Mouse (Mus musculus) urinary bladder, postnatal 25 days (tissue): ENCODE measurements at regions not wholly inside any gene's neighbourhood (a gene's known extent, or its start where the extent isn't known, plus 50 kb on each side); places are given as distances from the start of the nearest gene placed in this dataset.

Experiments used
- DNase-seq: peaks from one replicate; pipeline ENCODE4 v3.0.0; 2022; ENCODE audit warnings: low spot score

DNA sequence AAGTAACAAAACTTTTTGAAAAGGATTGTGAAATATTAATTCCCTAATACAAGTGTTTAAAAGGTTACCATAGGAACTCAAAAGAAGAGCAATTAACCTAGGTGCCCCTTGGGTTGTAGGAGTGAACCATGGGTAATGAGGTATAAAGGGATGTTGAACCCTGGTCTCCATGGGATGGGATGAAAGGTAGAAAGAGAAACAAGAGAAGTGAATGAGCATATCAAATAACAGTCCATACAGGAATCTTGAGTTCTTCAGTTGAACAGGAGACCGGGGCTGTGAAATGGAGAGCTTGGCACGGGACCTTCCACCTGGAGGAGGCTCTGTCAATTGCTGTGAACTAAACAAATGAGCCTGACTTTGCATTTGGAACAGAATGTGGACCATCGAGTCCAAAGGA is 449.6 kb upstream of the Meis1 start:
- DNase-seq, result no peak

- DNase-seq, result no peak
These were observed 450.0 kb upstream of the Meis1 start for GRCm38 (mm10) chr11:19468803-19469202.

GRCm38 (mm10) chr11:19470648-19471341 is 452.0 kb upstream of the Meis1 start:
- no peak for DNase-seq

DNA sequence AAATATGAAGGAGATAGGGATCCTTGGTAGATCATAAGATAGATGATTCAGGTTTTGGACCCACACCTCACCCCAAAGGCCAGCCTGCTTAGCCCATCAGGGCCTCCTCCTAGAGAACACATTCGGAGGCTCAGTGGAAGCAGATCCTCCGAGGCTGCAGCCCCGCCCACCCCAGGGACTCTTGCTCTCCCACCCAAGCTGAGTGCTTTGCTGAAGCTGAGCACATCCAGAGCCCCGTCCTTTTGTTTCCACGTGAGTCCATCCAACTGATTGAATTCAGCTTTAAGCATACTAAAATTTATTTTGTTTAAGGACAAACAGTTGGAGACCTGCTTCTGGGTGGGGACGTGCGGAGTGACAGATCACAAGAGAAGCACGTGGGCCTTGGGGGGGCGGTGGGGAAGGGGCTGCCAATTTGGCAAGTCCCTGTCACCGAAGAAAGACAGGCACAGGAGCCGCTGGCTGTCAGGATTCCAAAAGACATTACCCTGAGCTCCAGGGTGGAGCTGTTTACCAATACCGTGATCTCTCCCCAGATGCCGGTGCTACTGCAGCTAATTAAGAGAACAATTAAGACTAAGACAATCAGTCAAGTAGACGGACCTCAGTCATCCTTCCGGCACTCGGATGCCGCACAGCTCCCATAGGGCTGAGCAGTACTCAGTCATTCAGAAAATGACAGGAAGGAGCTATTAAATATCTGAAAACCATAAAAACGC is 448.9 kb upstream of the Spred2 start:
- no peak for DNase-seq

DNA sequence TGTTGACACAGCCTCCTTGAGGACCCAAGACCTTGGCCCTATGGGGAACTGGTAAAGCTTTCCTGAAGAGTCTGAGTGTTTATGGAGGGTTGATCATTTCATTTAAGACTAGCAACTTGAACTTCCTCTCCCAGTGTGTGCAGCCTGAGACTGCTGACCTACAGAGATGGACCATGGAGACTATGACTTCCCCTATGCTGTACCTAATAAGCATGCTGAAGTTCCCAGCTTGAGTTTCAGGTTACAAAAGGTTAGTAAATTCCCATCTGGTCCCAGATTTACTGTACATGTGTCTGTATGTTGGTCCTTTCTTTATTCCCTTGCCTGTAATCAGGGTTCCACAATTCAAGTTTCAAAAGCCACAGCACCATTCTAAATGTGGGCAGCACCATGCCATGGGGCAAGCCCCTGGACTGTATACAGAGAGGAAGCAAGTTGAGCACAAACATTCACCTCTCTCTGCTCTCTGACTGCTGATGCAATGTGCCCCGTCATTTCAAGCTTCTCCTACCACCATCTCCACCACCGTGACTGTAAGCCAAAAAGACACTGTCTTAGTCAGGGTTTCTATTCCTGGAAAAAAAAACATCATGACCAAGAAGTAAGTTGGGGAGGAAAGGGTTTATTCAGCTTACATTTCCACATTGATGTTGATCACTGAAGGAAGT is 431.0 kb upstream of the Spred2 start:
- DNase-seq, result no peak

- no peak for DNase-seq
These were observed 402.5 kb upstream of the Spred2 start for GRCm38 (mm10) chr11:19521721-19522120.

- no peak for DNase-seq
These were observed 400.2 kb upstream of the Spred2 start for GRCm38 (mm10) chr11:19523853-19524487.

DNA sequence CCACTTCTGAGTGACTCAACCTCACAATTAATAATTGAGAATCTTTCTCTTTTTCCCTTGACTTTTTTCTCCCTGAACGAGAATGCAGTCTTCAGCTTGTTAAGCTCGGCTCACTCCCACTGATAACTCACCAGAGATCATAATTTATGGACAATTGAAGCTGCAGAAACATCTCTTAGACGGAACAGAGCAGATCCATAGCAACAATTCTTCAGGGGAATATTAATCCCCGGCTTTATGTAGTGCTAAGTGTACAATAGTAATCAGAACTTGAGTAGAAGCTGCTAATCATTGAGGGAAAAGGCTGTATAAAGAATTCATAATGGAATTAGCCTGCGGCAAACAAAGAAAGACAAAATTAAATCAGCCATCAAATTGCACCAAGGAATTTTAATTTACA is 395.0 kb upstream of the Spred2 start:
- DNase-seq, result no peak

DNA sequence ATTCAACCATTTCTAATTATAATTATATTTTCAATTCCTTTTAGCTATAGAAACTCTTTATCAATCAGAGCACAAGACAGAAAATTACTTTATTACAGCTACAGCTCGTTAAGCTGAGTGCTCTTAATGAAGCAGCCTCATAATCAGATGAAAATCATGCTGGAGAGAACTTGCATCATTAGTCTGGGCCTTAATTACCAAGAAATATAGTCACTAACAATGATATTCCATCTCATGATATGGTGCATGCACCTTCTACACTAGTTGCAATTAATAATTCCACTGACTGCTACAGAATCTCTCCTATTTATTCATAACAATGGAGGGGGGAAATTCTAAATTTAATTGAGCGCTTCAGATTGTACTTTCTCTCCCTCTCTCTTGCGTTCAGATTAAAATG is 393.5 kb upstream of the Spred2 start:
- DNase-seq, result no peak

- DNase-seq, result no peak
These were observed 392.7 kb upstream of the Spred2 start for GRCm38 (mm10) chr11:19531255-19532003.

- no peak for DNase-seq
These were observed 391.3 kb upstream of the Spred2 start for GRCm38 (mm10) chr11:19532867-19533266.

DNA sequence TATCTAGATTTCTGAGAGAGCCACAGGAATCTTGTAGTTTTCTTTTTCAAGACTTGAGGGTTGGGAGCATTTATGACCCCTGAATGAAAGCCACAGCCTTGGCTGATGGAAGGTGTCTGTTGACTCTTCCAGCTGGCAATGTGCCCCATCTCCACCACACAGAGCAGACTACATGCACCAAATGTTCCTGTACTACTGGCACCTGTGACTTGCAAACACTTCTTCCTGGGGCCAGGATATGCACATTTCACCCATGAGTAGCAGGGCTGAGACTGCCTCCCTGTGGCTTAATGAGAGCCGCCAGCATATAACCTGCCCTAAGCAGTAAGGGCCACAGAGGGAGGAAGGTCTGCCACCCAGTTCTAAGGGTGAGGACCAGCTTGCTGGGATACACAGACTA is 390.5 kb upstream of the Spred2 start:
- DNase-seq, result no peak

GRCm38 (mm10) chr11:19535215-19535614 is 389.0 kb upstream of the Spred2 start:
- DNase-seq, result no peak

- DNase-seq, result no peak
These were observed 377.9 kb upstream of the Spred2 start for GRCm38 (mm10) chr11:19546226-19546625.

DNA sequence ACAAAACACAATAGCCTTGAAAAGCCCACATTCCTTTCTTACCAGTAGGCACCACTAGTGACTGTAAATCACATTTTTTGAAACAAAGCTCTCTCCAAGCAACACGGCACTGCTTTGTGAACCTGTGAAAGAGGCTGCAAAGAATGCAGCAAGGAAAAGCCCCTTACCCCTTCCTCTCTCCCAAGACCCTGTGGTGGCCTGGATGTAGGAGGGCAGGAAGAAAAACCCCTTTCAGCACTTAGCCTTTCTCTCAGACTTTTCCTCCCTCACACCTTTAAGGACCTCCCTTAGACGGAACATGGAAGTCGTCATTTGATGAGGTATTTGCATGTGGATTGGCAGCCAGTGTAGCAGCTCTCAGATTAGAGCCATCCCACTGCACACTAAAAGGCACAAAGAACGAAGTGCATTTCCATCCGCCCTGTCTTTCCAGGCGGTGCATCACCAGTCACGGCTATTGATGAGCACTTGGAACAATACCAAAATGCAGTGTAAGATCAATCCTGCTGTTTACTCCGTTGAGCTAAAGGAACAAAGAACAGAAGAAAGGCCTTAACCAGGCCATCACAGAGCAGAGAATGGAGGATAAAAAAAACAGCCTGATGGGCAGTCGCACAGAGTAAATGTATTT is 369.7 kb upstream of the Spred2 start:
- DNase-seq, result no peak

DNA sequence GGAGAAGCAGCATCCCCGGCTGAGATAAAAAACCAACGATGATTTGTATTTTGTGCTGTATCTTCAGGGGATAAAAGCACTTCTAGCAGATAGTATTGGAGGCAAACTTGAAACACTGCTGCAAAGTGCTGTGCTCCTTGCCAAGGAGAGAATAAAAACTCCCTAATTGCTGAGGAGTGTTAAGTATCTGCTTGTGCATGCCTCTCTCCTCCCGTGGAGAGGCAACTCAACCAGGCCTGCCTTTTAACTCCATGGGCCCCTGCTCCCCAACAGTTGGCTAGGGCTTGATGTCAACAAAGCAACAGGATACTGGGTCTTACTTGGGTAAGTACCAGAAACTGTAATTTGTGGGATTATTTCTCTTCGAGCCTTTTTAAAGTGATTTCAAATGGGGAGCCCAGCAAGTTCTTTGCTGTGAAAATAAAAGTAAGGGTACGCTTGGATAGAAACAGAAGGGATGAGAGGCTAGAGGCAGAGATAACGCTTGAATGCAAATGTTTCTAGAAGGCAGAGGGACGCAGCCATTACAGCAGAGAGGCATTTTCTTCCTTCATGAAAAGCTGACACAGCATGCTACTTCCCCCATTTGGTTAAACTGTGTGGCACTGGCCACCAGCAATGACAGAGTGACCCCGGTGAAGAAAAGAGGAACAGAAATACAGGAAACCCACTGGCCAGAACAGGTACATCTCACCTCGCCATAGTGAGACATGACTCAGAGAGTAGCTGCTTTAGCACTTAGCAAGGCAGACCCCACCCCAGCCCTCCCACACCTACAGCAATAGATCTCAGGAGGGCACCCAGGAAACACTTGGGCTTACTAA is 369.0 kb upstream of the Spred2 start:
- no peak for DNase-seq

- no peak for DNase-seq
These were observed 363.7 kb upstream of the Spred2 start for GRCm38 (mm10) chr11:19560452-19560851.

DNA sequence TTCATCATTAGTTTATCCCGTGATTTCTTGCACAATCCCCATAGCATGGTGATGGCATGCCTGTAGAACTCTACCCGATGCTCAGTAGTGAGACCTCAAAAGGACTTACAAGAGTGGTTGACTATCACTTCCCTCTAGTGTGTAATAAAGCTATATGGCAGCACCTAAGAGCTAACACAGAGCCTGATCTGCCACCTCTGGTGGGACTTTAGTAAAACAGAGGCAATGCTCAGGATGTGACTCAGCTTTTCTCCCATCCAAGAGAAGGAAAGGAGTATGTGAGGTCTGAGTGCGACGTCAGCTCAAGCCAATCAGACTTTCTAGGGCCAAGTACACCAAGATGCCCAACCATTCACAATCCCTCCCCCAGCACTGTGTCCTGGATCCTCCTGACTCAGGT is 361.5 kb upstream of the Spred2 start:
- no peak for DNase-seq

- no peak for DNase-seq
These were observed 338.9 kb upstream of the Spred2 start for GRCm38 (mm10) chr11:19585228-19585627.

DNA sequence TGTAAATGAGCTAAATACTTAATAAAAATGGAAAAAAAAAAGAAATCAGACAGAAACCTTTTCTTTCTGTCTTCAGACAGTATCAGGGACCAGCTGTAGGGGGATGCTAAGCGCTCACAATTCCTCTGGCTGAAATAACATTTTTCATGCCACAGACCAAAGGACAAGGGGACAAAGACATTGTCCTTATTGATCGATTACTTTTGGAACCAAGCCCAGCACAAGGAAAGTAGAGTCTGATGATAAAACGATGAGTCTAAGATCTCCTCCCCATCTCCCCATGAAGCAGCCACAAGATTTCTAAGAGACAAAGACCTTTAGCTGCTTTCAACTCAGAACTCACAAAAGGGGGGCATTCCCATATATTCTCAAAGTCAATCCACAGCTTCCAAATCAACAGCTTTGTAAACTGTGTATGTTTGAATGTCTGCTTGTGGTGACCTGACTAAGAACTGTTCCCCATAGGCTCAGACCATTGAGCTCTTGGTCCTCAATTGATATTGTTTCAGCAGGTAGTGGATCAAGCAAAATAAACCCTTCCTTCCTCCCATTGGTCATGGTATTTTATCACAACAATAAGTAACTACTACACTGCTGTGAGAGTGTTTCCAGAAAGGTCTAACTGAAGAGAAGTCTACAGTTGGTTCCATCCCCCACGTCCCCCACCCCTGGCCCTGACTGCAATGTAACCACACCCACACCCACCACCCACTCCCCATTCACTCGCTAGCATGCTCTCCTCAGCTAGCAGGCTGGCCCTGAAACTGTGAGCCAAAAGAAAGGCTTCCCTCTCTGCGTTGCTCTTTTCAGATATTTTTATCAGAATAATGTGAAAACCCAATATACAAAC is 331.4 kb upstream of the Spred2 start:
- no peak for DNase-seq
